Mouse (Mus musculus) right cerebral cortex, postnatal 36 days (tissue): ENCODE results near the gene Cdh23.

ENCODE experiments used
- DNase-seq, 2 experiments: peaks; one replicate each; pipeline ENCODE4 v3.0.0; 2022; ENCODE audit warnings: low spot score in 2 of 2, mixed read lengths in 1 of 2

Gene Cdh23

DNA sequence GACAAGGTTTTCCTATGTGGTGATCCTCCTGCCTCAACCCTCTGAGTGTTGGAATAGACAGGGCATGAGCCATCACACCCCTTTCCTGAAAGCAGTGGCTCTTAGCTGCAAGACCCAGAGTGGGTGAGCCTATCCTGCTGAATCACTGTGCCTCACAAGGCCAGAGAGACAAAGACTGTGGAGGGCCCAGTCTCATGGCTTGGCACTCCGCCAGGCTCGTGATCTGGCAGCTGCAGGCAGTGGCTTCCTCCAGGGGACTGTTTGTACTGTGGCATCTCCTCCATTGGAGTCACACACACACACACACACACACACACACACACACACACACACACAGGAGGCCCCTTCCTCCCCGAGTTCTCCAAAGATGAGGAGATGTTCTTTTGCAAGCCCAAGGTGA, 433.9 kb downstream of the Cdh23 start:
- peak; percentile 64 to 82 for DNase-seq

DNA sequence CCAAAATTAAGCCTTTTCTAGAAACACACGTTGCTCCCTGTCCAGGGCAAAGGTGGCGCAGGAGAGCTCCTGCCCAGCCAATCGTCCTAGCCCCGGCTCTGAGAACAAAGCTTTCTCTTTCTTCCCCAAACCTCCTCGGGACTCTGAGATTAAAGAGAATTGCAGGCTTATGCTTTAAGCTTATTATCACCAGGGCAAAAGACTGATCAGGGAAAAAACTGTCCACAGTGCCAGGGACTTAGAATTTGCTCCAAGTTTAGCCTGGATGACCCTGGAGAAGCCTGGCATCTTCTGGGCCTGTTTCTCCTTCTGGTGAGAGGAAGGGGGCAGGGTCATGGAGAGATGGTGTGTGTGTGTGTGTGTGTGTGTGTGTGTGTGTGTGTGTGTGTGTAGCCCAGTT, 434.8 kb downstream of the Cdh23 start:
- no peak for DNase-seq

- no peak for DNase-seq
Measured at GRCm38 (mm10) chr10:60260557-60261294, 435.6 kb downstream of the Cdh23 start.

- no peak for DNase-seq
Measured at GRCm38 (mm10) chr10:60257261-60257825, 438.9 kb downstream of the Cdh23 start.

GRCm38 (mm10) chr10:60256088-60256487, 440.2 kb downstream of the Cdh23 start:
- no peak for DNase-seq
